Mouse (Mus musculus) liver, embryonic 14.5 days (tissue): Measurements from ENCODE around the gene Pde10a.

Experiments
- CTCF ChIP-seq: IDR thresholded peaks from 2 replicates; pipeline ENCODE4 v1.5.1; 2016; ENCODE audit warnings: antibody characterized with exemption, low read depth, control low read depth
- EP300 ChIP-seq: IDR thresholded peaks from 2 replicates; pipeline ENCODE4 v1.6.1; 2016; ENCODE audit warnings: antibody characterized with exemption, low read depth

DNA sequence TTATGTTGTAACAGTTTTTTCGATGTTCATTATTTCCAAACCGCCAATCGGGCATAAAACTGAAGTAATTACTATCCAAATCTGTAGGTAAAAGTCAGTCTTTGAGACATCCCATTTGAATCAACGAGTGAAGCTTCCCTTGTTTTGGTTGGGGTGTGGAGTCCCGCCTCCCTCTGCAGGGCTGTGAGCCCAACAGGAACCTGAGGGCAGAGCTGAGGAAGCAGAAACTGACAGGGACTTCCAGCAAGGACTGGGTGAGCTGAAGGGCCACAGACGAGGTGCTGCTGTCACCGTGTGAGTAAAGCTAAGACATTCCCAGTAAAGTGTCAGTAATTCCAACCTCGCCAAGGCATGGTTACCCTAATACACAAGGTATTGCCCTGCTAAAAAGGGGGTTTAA lies 313.1 kb downstream of the Pde10a start:
- TF ChIP-seq CTCF: no peak
- no peak for TF ChIP-seq EP300
